Mouse (Mus musculus) embryonic facial prominence, embryonic 15.5 days (tissue): ENCODE measurements around the gene Dclre1a. TPM values are rescaled to one million over a fixed set of nuclear protein-coding genes. Genes with fewer than 3 reads are reported as not detected.

ENCODE experiments used
- polyA plus RNA-seq: library from polyadenylated mRNA; unstranded; fragments of >200 nt; fragmentation: Nextera tagmentation; extraction: Ambion mirVana; gene quantifications from 2 replicates; pipeline ENCODE4 v1.2.1, GENCODE M21; 2015

Gene Dclre1a
- polyA plus RNA-seq, 1 experiment from 2014 or later: 17.7 TPM

Other genes starting within 250 kb of the Dclre1a start
- gene Nrap, start 158.2 kb downstream of the Dclre1a start, polyA plus RNA-seq: 3.3 and 4.8 TPM in 2 replicates
- gene Casp7, start 151.1 kb downstream of the Dclre1a start, polyA plus RNA-seq: 25.0 and 25.1 TPM in 2 replicates
- gene Plekhs1, start 86.6 kb downstream of the Dclre1a start, polyA plus RNA-seq: 1.2 and 1.9 TPM in 2 replicates
- 14.1 and 14.2 TPM in 2 replicates for gene Nhlrc2, start within 50 bp of the Dclre1a start, polyA plus RNA-seq
- gene Adrb1, start 174.0 kb upstream of the Dclre1a start, polyA plus RNA-seq: 1.3 and 1.7 TPM in 2 replicates